Mouse (Mus musculus): ENCODE results near the gene Fam240a.

DNA sequence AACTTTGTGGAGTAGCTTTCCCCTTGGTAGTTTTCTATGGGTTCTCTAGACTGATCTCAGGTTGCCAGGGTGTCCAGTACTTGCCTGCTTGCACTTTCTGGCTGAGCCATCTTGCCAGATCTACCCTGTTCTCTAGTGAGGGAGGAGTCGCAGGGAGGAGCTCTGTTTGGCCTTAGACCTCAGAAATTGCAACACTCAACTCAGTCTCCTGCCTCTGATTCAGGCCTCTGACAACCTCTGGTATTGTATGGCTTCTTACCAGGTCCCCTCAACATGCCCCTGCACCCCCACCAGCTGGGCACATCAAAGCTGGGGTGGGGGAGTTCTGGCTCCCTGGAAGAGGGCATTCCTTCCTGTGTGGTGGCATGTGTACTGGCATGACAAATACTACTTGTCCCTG, 39.3 kb downstream of the Fam240a start:
- TF ChIP-seq POLR2A (IDR thresholded peaks at IDR 0.05; ENCODE audit: borderline replicate concordance, low read depth, low read length) (no peak), CTCF (IDR thresholded peaks at IDR 0.05; ENCODE audit: low read depth, low read length) (no peak)
